Mouse (Mus musculus) left cerebral cortex, adult 8-10 months (tissue): Measurements from ENCODE around the gene Ddx58. TPM values are rescaled to one million over a fixed set of nuclear protein-coding genes. Genes with fewer than 3 reads are reported as not detected.

Experiments
- DNase-seq, 2 experiments: peaks; one replicate each; pipeline ENCODE4 v3.0.0; 2022; ENCODE audit warnings: low spot score in 2 of 2
- total RNA-seq, 4 experiments: library from RNA; stranded (reverse); gene quantifications; 2 replicates each; pipeline ENCODE4 v1.2.4; 2022

Ddx58 gene
- total RNA-seq, 4 experiments from 2014 or later: 4.1 to 6.3 (median 5.5) TPM

GRCm38 (mm10) chr4:40234256-40234655 lies 5.4 kb downstream of the Ddx58 start:
- DNase-seq: no peak

GRCm38 (mm10) chr4:40233062-40233664 lies 6.5 kb downstream of the Ddx58 start:
- DNase-seq: no peak

DNA sequence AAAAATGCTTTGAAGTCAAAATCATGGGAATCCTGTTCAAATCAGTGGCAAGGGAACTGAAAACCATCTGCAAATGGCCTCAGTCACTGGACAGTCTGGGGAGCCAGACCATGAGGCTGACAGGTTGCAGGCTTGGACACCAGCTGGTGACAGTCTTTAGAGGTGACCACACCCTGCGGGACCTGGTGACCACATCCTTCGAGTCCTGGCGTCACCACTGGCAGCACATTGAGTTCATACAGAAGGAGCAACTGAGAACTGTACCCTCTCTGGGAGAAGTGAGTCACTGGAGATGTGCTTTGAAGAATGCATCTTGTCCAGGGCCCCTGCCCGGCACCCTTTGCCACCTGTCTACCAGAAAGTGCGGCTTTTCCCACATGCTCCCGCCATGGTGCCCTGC lies 9.9 kb downstream of the Ddx58 start:
- DNase-seq: no peak

- DNase-seq: no peak
Measured at GRCm38 (mm10) chr4:40227886-40228285, 11.7 kb downstream of the Ddx58 start.

GRCm38 (mm10) chr4:40227131-40227530 lies 12.5 kb downstream of the Ddx58 start:
- DNase-seq: no peak

GRCm38 (mm10) chr4:40226095-40226494 lies 13.5 kb downstream of the Ddx58 start:
- no peak for DNase-seq

GRCm38 (mm10) chr4:40221876-40222585 lies 17.6 kb downstream of the Ddx58 start:
- DNase-seq: no peak

- DNase-seq: no peak
Measured at GRCm38 (mm10) chr4:40221004-40221760, 18.4 kb downstream of the Ddx58 start.

GRCm38 (mm10) chr4:40220437-40220836 lies 19.2 kb downstream of the Ddx58 start:
- DNase-seq: no peak

DNA sequence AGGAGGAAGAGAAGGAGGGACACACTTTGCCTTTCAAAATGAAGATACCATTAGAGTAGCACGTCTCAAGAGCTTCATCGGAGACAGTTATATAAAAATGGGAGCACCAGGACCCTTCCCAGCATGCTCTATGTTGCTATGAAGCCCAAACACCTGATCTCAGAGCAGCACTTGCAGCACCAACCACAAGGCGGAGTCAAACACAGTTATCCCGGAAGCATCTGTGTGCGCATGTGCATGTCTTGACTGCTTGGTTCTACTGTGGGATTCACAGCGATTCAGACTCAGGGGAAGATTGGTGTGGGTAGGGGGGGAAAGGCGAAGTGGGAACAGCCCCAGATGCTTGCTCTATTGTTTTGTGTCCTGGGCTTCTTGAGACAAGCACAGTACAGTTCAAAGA lies 21.2 kb downstream of the Ddx58 start:
- DNase-seq: no peak

DNA sequence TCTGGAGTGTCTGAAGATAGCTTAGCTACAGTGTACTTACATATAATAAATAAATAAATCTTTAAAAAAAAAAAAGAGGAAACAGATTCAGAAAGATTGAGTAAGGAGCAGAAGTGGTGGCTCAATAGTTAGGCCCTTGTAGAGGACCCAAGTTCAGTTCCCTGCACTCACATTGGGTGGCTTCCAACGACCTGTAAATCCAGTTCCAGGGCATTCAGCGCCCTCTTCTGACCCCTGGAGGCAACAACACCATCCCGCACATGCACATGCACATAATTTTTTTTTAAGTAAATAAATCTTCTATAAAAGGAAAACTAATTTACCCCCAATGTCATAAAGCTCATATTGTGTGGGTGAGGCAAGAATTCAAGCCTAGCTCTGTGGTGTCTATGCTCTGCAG lies 21.7 kb downstream of the Ddx58 start:
- no peak for DNase-seq

- no peak for DNase-seq
Measured at GRCm38 (mm10) chr4:40212177-40212576, 27.5 kb downstream of the Ddx58 start.

DNA sequence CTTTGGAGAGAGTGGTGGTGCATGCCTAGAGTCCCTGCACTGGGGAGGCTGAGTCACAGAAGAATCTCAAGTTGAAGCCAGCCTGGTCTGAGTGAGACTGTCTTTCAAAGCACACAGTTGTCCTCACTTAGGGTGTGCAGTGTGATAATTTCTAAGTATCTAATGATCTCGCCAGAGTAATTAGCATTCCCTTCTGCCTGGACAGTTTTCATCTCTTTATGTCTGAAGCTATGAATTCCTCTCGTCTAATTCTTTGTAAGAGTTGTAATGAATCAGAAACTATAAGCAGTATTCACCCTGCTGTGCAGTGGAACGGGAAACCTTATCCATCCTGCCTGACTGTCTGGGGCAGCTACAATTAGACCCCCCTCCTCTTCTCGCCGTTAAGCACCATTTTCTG lies 31.9 kb downstream of the Ddx58 start:
- DNase-seq: no peak

DNA sequence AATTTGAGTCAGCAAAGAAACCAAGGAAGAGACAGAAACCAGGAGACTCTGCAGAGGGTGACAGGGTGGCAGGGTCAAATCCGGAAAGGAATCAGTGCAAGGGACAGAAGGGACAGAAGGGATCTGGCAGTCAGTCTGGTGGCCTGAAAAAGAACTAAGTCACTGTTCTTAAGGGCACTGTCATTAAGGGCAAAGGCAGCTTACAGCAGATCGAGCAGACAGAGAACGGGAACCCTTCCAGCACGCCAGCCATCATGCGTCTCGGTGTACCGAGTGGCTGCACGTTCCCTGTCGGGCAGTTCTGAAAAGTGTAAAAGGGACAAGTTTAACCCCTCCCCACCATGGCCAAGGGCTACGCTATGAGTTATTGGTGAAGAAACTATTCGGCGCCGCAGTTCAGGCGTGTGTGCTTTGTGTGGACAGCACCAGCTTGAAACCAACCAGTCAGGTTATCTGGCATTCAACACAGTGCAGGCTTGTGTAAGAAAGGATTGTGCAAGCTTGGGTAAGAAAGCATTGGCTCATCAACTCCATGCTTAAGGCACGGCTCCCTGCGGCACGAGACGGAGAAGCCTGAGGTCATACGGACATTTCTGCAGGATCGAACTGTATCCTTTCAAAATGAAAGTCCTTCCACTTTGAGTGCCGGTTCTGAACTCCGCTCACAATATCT lies 34.3 kb downstream of the Ddx58 start:
- no peak for DNase-seq

DNA sequence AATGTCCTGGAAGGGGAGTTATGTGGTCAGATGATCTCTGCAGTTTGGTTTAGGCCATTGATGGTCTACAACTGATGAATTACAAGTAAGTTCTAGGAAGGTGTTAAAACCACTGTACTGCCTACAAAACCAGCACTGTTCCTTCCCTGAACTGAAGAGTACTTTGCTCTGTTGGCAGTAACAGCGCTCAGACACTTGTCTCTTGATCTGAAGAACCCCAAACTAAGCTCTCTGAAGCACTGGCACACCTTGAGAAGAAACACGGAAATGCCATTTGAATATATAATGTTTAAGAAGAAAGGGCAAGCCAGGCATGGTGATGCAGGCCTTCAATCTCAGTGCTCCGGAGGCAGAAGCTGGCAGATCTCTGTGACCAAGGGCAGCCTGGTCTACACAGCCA lies 35.3 kb downstream of the Ddx58 start:
- no peak for DNase-seq

GRCm38 (mm10) chr4:40202205-40202604 lies 37.4 kb downstream of the Ddx58 start:
- DNase-seq: no peak

GRCm38 (mm10) chr4:40195336-40195735 lies 44.3 kb downstream of the Ddx58 start:
- no peak for DNase-seq

DNA sequence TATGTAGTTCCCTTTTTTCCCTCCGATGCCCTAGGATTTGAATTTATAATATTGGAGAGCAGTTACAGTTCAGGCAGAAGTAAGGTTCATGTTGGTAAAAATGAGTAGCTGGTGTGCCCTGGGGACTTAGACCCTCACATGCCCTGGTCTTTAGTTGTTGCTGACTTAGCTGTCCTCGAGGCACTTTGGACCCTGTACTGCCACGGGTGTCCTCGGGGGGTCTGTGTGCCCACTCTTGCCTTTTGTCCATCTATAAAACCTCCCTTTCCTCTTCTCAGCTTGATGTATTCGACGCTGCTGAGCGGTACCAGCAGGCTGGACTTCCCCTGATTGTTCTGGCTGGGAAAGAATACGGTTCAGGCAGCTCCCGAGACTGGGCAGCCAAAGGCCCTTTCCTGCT lies 46.2 kb downstream of the Ddx58 start:
- DNase-seq: no peak

GRCm38 (mm10) chr4:40192246-40192645 lies 47.4 kb downstream of the Ddx58 start:
- no peak for DNase-seq

- no peak for DNase-seq
Measured at GRCm38 (mm10) chr4:40187956-40188355, 51.7 kb downstream of the Ddx58 start.

- no peak for DNase-seq
Measured at GRCm38 (mm10) chr4:40184470-40184869, 55.2 kb downstream of the Ddx58 start.

DNA sequence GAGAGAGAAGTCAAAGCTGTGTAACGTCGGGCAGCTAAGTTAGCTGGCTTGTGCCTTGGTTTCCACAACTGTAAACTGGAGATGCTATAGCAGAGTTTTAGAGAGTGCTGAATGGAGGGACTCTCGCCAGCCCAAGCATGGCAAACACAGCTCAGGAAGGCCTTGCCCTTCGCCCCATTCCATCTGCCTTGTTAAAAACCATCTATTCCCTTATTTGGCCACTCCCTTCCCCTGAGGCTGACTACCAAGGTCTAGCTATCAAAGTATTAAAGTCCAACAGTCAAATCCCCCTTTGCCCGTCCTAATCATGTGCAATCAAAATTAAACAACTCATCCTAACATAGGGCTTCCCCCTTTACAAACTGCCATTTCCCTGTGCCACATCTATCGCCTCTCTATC lies 55.8 kb downstream of the Ddx58 start:
- no peak for DNase-seq
